Mouse (Mus musculus): ENCODE results near the gene Sgsh.
A peak's percentile ranks its signal among the peaks of the same experiment; 100 is the strongest.

DNA sequence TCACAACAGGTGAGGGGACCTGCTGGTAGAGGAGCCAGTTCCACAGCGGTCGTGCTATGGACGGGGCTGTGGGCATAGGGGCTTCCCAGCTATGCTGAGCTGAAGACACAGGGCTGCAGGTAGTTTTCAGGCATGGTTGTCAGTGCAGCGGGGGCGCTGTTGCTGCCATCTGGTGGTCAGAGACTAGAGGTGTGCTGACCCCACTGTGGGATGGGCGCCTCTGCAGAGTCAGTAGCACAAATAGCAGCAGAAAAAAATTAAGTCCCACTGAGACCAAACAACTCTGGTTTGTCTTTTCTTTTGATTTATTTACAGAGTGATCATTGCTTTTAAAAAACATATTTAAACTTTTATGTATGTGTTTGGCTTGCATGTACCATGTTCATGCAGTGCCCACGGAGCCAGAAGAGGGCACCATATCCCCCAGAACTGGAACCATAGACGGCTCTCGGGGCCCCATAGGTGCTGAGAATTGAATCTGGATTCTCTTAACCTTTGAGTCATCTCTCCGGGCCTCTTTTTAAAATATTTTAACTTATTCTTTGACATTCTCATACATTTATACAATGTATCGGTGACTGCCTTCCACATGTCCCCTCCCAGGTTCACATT, 8.3 kb upstream of the Sgsh start:
- TF ChIP-seq CTCF (IDR thresholded peaks at IDR 0.05) (peak; percentile 90), EP300 (IDR thresholded peaks at IDR 0.05) (no peak)

Measured in lung, postnatal 0 days (tissue).